Mouse (Mus musculus) embryonic facial prominence, embryonic 11.5 days (tissue): ENCODE data around the gene Prss1. TPM values are rescaled to one million over a fixed set of nuclear protein-coding genes. Genes with fewer than 3 reads are reported as not detected.
"Not testable (repeated sequence)": the region's sequence is repeated elsewhere in the genome, so short reads cannot be mapped to it uniquely, and the experiment has no call there.

Source experiments
- ATAC-seq: fragments of 200-750 bp; cut with Nextera tagmentation; replicated peaks from 2 replicates; pipeline ENCODE4 v1.8.0; 2017; ENCODE audit warnings: low read depth; ENCODE audit not compliant: insufficient number of reproducible peaks, low FRiP score, low TSS enrichment
- DNase-seq: peaks from one replicate; pipeline ENCODE4 v3.0.0-alpha.2; 2015; ENCODE audit warnings: low spot score
- H3K27ac ChIP-seq: fragments of 300-500 bp; sonication (generic); replicated peaks from 2 replicates; pipeline ENCODE4 v1.5.1; 2014; ENCODE audit warnings: mild to moderate bottlenecking, low read depth, low read length, control low read depth
- H3K27me3 ChIP-seq: fragments of 300-500 bp; sonication (generic); 2 replicates; pipeline ENCODE4 v1.6.1; 2014; ENCODE audit warnings: mild to moderate bottlenecking, low read length, moderate library complexity, mixed read lengths; ENCODE audit not compliant: control insufficient read depth, insufficient read depth
- H3K36me3 ChIP-seq: fragments of 300-500 bp; sonication (generic); replicated peaks from 2 replicates; pipeline ENCODE4 v1.6.1; 2014; ENCODE audit warnings: low read depth, mild to moderate bottlenecking, low read length, moderate library complexity, mixed read lengths; ENCODE audit not compliant: control insufficient read depth, insufficient read depth
- H3K4me1 ChIP-seq: fragments of 300-500 bp; sonication (generic); 2 replicates; pipeline ENCODE4 v1.6.1; 2014; ENCODE audit warnings: low read length, mixed read lengths; ENCODE audit not compliant: control insufficient read depth, insufficient read depth
- H3K4me2 ChIP-seq: fragments of 300-500 bp; sonication (generic); 2 replicates; pipeline ENCODE4 v1.6.1; 2014; ENCODE audit warnings: low read depth, mild to moderate bottlenecking, control low read depth, low read length, moderate library complexity
- H3K4me3 ChIP-seq: fragments of 300-500 bp; sonication (generic); 2 replicates; pipeline ENCODE4 v1.5.1; 2014; ENCODE audit warnings: low read depth, low read length, control low read depth
- H3K9ac ChIP-seq: fragments of 300-500 bp; sonication (generic); replicated peaks from 2 replicates; pipeline ENCODE4 v1.6.1; 2014; ENCODE audit warnings: mild to moderate bottlenecking, control low read depth, low read length
- H3K9me3 ChIP-seq: fragments of 300-500 bp; sonication (generic); replicated peaks from 2 replicates; pipeline ENCODE4 v1.6.1; 2016; ENCODE audit warnings: mild to moderate bottlenecking, low read length, inconsistent platforms, mixed read lengths; ENCODE audit not compliant: control insufficient read depth
- WGBS: fragments of 180-500 bp; shearing (Covaris S2); extraction: QIAGEN DNeasy Blood & Tissue Kit; methylation state at CpG from one replicate; pipeline ENCODE4 v1.1.7; 2014; 5-methylcytosine and 5-hydroxymethylcytosine counted together
- polyA plus RNA-seq: library from polyadenylated mRNA; unstranded; fragments of >200 nt; fragmentation: Nextera tagmentation; extraction: Ambion mirVana; gene quantifications from 2 replicates; pipeline ENCODE4 v1.2.1, GENCODE M21; 2014

Prss1 gene
- not detected in 2 replicates for polyA plus RNA-seq

GRCm38 (mm10) chr6:41458632-41459031 lies at the start of gene Prss1:
Gene Prss1, plus strand, starts transcription at chr6:41458932.
- not testable (repeated sequence) for H3K36me3 ChIP-seq, H3K9me3 ChIP-seq, H3K4me1 ChIP-seq, ATAC-seq, H3K9ac ChIP-seq, DNase-seq, H3K27ac ChIP-seq, H3K4me3 ChIP-seq, H3K4me2 ChIP-seq, H3K27me3 ChIP-seq

- H3K36me3 ChIP-seq, H3K27ac ChIP-seq, H3K9me3 ChIP-seq, DNase-seq, H3K4me1 ChIP-seq, H3K9ac ChIP-seq, H3K4me2 ChIP-seq, H3K27me3 ChIP-seq, ATAC-seq, H3K4me3 ChIP-seq: not testable (repeated sequence)
- 86% methylated on average over 1 of the region's 2 CpGs for WGBS
Observed at GRCm38 (mm10) chr6:41442261-41442660, 16.5 kb upstream of the Prss1 start.

- ATAC-seq, H3K9me3 ChIP-seq, H3K27ac ChIP-seq, H3K4me1 ChIP-seq, H3K27me3 ChIP-seq, H3K4me3 ChIP-seq, DNase-seq, H3K36me3 ChIP-seq, H3K4me2 ChIP-seq, H3K9ac ChIP-seq: not testable (repeated sequence)
Observed at GRCm38 (mm10) chr6:41446045-41446444, 12.7 kb upstream of the Prss1 start, which contains the start of gene Gm10334. Gene Gm10334, minus strand, starts transcription at chr6:41446145.

- Histone ChIP-seq H3K4me2 (no peak overlapping the region), H3K4me3 (no peak overlapping the region), H3K9me3 (no peaks in the 10 kb centered on the region), H3K4me1 (no peaks in the 10 kb centered on the region), H3K9ac (no peak overlapping the region), H3K27ac (no peak overlapping the region), H3K36me3 (no peaks in the 10 kb centered on the region), H3K27me3 (no peaks in the 10 kb centered on the region)
- DNase-seq = no peak
- no peak for ATAC-seq
- WGBS = 86% methylated on average over 3 of the region's 3 CpGs
Observed at GRCm38 (mm10) chr6:41499374-41499773, 40.6 kb downstream of the Prss1 start.

- DNase-seq (no peak), ATAC-seq (no peak)
- WGBS = 88% methylated on average over 2 of the region's 2 CpGs
- Histone ChIP-seq H3K4me1 (no peaks in the 10 kb centered on the region), H3K4me3 (no peak overlapping the region), H3K27me3 (no peaks in the 10 kb centered on the region), H3K9me3 (no peaks in the 10 kb centered on the region), H3K4me2 (no peak overlapping the region), H3K9ac (no peak overlapping the region), H3K36me3 (no peaks in the 10 kb centered on the region), H3K27ac (no peak overlapping the region)
Observed at GRCm38 (mm10) chr6:41504915-41505314, 46.2 kb downstream of the Prss1 start.

- H3K27ac ChIP-seq = no peak overlapping the region
- no peak overlapping the region for H3K9ac ChIP-seq
- DNase-seq (no peak), ATAC-seq (no peak)
- H3K27me3 ChIP-seq = no peaks in the 10 kb centered on the region
- no peak overlapping the region for H3K4me3 ChIP-seq
- H3K4me2 ChIP-seq = no peak overlapping the region
- H3K4me1 ChIP-seq = no peaks in the 10 kb centered on the region
- 77% methylated on average over 6 of the region's 6 CpGs for WGBS
- no peaks in the 10 kb centered on the region for H3K9me3 ChIP-seq
- H3K36me3 ChIP-seq = no peaks in the 10 kb centered on the region
Observed at GRCm38 (mm10) chr6:41505323-41505722, 46.6 kb downstream of the Prss1 start.

Other genes with a start within 250 kb of the Prss1 start
- gene Try4, start 156.7 kb upstream of the Prss1 start, polyA plus RNA-seq = not detected in 2 replicates
- not detected in 2 replicates for gene Try5, start 142.1 kb upstream of the Prss1 start, polyA plus RNA-seq
- gene Try10, start 104.8 kb upstream of the Prss1 start, polyA plus RNA-seq = not detected in 2 replicates
- 0.41 and 0.43 TPM in 2 replicates for gene Prss3, start 81.3 kb upstream of the Prss1 start, polyA plus RNA-seq
- not detected in 2 replicates for gene Gm5771, start 66.6 kb upstream of the Prss1 start, polyA plus RNA-seq
- 0.26 TPM in 1 of 2 replicates, not detected in the other for gene Gm10334, start 12.8 kb upstream of the Prss1 start, polyA plus RNA-seq
- gene Prss2, start 62.9 kb downstream of the Prss1 start, polyA plus RNA-seq = not detected in 2 replicates
- 10.0 and 11.7 TPM in 2 replicates for gene Ephb6, start 146.6 kb downstream of the Prss1 start, polyA plus RNA-seq
- gene Trpv6, start 177.5 kb downstream of the Prss1 start, polyA plus RNA-seq = 0.26 and 0.56 TPM in 2 replicates
- not detected in 2 replicates for gene Trpv5, start 221.8 kb downstream of the Prss1 start, polyA plus RNA-seq
- gene Llcfc1, start 225.5 kb downstream of the Prss1 start, polyA plus RNA-seq = not detected in 2 replicates
- 10.1 and 10.2 TPM in 2 replicates for gene Kel, start 245.4 kb downstream of the Prss1 start, polyA plus RNA-seq